Mouse (Mus musculus) heart, postnatal 0 days (tissue): ENCODE measurements at regions not wholly inside any gene's neighbourhood (a gene's known extent, or its start where the extent isn't known, plus 50 kb on each side); places are given as distances from the start of the nearest gene placed in this dataset.

Experiments used
- CTCF ChIP-seq: IDR thresholded peaks from 2 replicates; pipeline ENCODE4 v1.5.1; 2016; ENCODE audit warnings: antibody characterized with exemption, control low read depth, low read depth
- EP300 ChIP-seq: IDR thresholded peaks from 2 replicates; pipeline ENCODE4 v1.6.1; 2016; ENCODE audit warnings: antibody characterized with exemption, low read depth

DNA sequence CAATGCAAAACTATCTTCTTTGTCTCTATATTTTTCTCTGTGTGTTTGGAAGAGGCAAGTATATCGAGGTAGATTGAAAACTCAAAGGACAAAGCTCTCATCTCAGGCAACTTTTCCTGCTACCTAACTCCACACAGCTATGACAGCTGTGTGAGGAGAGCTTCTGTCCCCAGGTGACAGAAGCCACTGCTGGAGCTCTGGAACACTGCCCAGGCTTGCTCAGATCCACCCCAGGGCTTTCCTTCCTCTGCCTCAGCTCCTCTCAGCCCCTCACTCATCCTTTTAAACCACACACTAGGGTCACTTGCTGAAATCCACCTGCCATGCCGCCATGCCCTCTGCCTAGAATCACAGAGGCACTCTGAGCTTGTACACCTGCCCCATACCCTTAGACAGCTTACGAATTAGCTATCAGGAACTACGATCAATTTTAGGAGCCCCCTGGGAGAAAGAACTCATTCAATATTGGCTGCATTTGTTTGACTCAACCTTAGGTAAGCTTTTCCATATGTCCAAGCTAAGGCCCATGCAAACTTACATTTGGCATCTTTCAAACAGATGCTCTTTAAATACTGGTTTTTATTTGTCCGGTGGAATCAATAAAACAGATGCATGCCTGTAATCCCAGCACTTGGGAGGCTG, 196.9 kb upstream of the Hnrnpa3 start:
- TF ChIP-seq CTCF: no peak
- TF ChIP-seq EP300: no peak
